11 mouse cellular contexts compared by ENCODE assay signal in genomic region chr15:97271985-97272697, GRCm38 (mm10). TPM values are rescaled to one million over a fixed set of nuclear protein-coding genes. Genes with fewer than 3 reads are reported as not detected.
DNase-seq lines count a peak whose midpoint lies in the region; ATAC-seq and TF ChIP-seq lines count a peak whose summit lies in the region.
"Had no signal": no experiment of that assay in that cellular context is flagged by ENCODE, and none has a peak within 500 bp of the region (broad histone marks: within the 10 kb centered on the region; RNA-seq: fewer than 3 reads in every experiment).

No protein-coding gene starts in this region.

- H3K27ac ChIP-seq in hindbrain, embryonic 14.5 days = no peak overlapping the region
- no peak overlapping the region for H3K27ac ChIP-seq in hindbrain, embryonic 11.5 days (ENCODE audit: low read depth, low read length)
- no peak overlapping the region for H3K27ac ChIP-seq in lung, embryonic 16.5 days (ENCODE audit: low read length)
- no peak overlapping the region for H3K27ac ChIP-seq in hindbrain, postnatal 0 days
- H3K27ac ChIP-seq: embryonic facial prominence, embryonic 13.5 days; layer of hippocampus, adult 2 months had no signal

- no peak for DNase-seq in hindbrain, embryonic 14.5 days (ENCODE audit: low spot score)
- no peak for DNase-seq in hindbrain, embryonic 11.5 days (ENCODE audit: low spot score)
- no peak for DNase-seq in lung, adult 18-20 months
- peak; percentile 59 for DNase-seq in hindbrain, postnatal 0 days (ENCODE audit: low spot score)
- peak; percentile 25 for DNase-seq in skeletal muscle tissue, adult 2 months (ENCODE audit: low read depth, low spot score)
- DNase-seq in urinary bladder, postnatal 36 days (ENCODE audit: low spot score in 2 of 2) = no peak
- DNase-seq: cerebellum, postnatal 10 days; retina, postnatal 1 day had no signal

- H3K27me3 ChIP-seq in hindbrain, embryonic 14.5 days (ENCODE audit: control insufficient read depth, insufficient read depth, low read length) = no peaks in the 10 kb centered on the region
- no peaks in the 10 kb centered on the region for H3K27me3 ChIP-seq in hindbrain, embryonic 11.5 days (ENCODE audit: control insufficient read depth, insufficient read depth, low read length)
- no peaks in the 10 kb centered on the region for H3K27me3 ChIP-seq in lung, embryonic 16.5 days (ENCODE audit: control insufficient read depth, insufficient read depth, low read depth, low read length)
- no peaks in the 10 kb centered on the region for H3K27me3 ChIP-seq in hindbrain, postnatal 0 days (ENCODE audit: insufficient read depth, low read length)
- H3K27me3 ChIP-seq: embryonic facial prominence, embryonic 13.5 days had no signal

- WGBS in hindbrain, embryonic 14.5 days = 43% methylated on average over 7 of the region's 7 CpGs
- 47% methylated on average over 7 of the region's 7 CpGs for WGBS in hindbrain, embryonic 11.5 days
- 34% methylated on average over 7 of the region's 7 CpGs for WGBS in lung, embryonic 16.5 days
- 38% methylated on average over 7 of the region's 7 CpGs for whole genome bisulfite sequencing in hindbrain, postnatal 0 days

- peak; percentile 34; the same call in 1 of the 2 replicates for ATAC-seq in hindbrain, embryonic 14.5 days (ENCODE audit: low FRiP score)
- no peak for ATAC-seq in hindbrain, embryonic 11.5 days (ENCODE audit: low FRiP score)
- peak; percentile 80 for ATAC-seq in lung, embryonic 16.5 days (ENCODE audit: low read depth)
- ATAC-seq in hindbrain, postnatal 0 days = peak; percentile 91

- no peaks in the 10 kb centered on the region for H3K36me3 ChIP-seq in hindbrain, embryonic 14.5 days (replicated peaks; ENCODE audit: control insufficient read depth, insufficient read depth)
- H3K36me3 ChIP-seq in hindbrain, embryonic 11.5 days (ENCODE audit: control insufficient read depth, insufficient read depth, low read length) = no peaks in the 10 kb centered on the region
- no peaks in the 10 kb centered on the region for H3K36me3 ChIP-seq in lung, embryonic 16.5 days (ENCODE audit: control insufficient read depth, insufficient read depth, low read length)
- no peaks in the 10 kb centered on the region for H3K36me3 ChIP-seq in hindbrain, postnatal 0 days (ENCODE audit: insufficient read depth, low read length)
- H3K36me3 ChIP-seq: embryonic facial prominence, embryonic 13.5 days had no signal

- H3K4me2 ChIP-seq in hindbrain, embryonic 14.5 days (replicated peaks) = no peak overlapping the region
- no peak overlapping the region for H3K4me2 ChIP-seq in hindbrain, embryonic 11.5 days (replicated peaks; ENCODE audit: low read depth, low read length)
- no peak overlapping the region for H3K4me2 ChIP-seq in lung, embryonic 16.5 days (ENCODE audit: low read depth, low read length)
- no peak overlapping the region for H3K4me2 ChIP-seq in hindbrain, postnatal 0 days (ENCODE audit: low read depth, low read length)
- H3K4me2 ChIP-seq: embryonic facial prominence, embryonic 13.5 days had no signal

- no peak overlapping the region for H3K4me3 ChIP-seq in hindbrain, embryonic 14.5 days (replicated peaks; ENCODE audit: low read length)
- H3K4me3 ChIP-seq in hindbrain, embryonic 11.5 days (ENCODE audit: low read depth, low read length) = no peak overlapping the region
- H3K4me3 ChIP-seq in lung, embryonic 16.5 days (ENCODE audit: low read length) = no peak overlapping the region
- H3K4me3 ChIP-seq in hindbrain, postnatal 0 days (ENCODE audit: low read length) = no peak overlapping the region
- H3K4me3 ChIP-seq: embryonic facial prominence, embryonic 13.5 days; layer of hippocampus, adult 2 months had no signal

- no peak overlapping the region for H3K9ac ChIP-seq in hindbrain, embryonic 14.5 days
- H3K9ac ChIP-seq in hindbrain, embryonic 11.5 days (ENCODE audit: low read depth, low read length) = no peak overlapping the region
- no peak overlapping the region for H3K9ac ChIP-seq in lung, embryonic 16.5 days (ENCODE audit: low read length)
- no peak overlapping the region for H3K9ac ChIP-seq in hindbrain, postnatal 0 days (replicated peaks; ENCODE audit: low read length)
- H3K9ac ChIP-seq: embryonic facial prominence, embryonic 13.5 days had no signal

- no peaks in the 10 kb centered on the region for H3K9me3 ChIP-seq in hindbrain, embryonic 14.5 days (ENCODE audit: control insufficient read depth, low read length)
- H3K9me3 ChIP-seq in hindbrain, embryonic 11.5 days (ENCODE audit: control insufficient read depth, low read length) = no peaks in the 10 kb centered on the region
- H3K9me3 ChIP-seq in lung, embryonic 16.5 days (ENCODE audit: control insufficient read depth, low read length) = no peaks in the 10 kb centered on the region
- no peaks in the 10 kb centered on the region for H3K9me3 ChIP-seq in hindbrain, postnatal 0 days (ENCODE audit: low read length)
- H3K9me3 ChIP-seq: embryonic facial prominence, embryonic 13.5 days had no signal

- peaks cover 17% of the 10 kb centered on the region for H3K4me1 ChIP-seq in hindbrain, embryonic 14.5 days (replicated peaks; ENCODE audit: control insufficient read depth, insufficient read depth, low read length)
- no peaks in the 10 kb centered on the region for H3K4me1 ChIP-seq in hindbrain, embryonic 11.5 days (replicated peaks; ENCODE audit: control insufficient read depth, insufficient read depth, low read length)
- H3K4me1 ChIP-seq in lung, embryonic 16.5 days (replicated peaks; ENCODE audit: control insufficient read depth, insufficient read depth, low read length) = peaks cover 14% of the 10 kb centered on the region; the same call in 1 of the 2 replicates
- peaks cover 9% of the 10 kb centered on the region for H3K4me1 ChIP-seq in hindbrain, postnatal 0 days (ENCODE audit: insufficient read depth, low read length)

- no peak for TF ChIP-seq CTCF in hindbrain, postnatal 0 days (IDR thresholded peaks at IDR 0.05; ENCODE audit: low read depth)

RNA-seq across cellular contexts. Expression of gene Amigo2, which starts 25.1 kb away (rescaled TPM):
- polyA plus RNA-seq in hindbrain, embryonic 14.5 days (2014; fragmentation: Nextera tagmentation; extraction: Ambion mirVana) = 11.5 and 12.2 TPM in 2 replicates
- 6.0 and 9.3 TPM in 2 replicates for polyA plus RNA-seq in hindbrain, embryonic 11.5 days (2014; fragmentation: Nextera tagmentation; extraction: Ambion mirVana)
- polyA plus RNA-seq in lung, embryonic 16.5 days (2015; fragmentation: Nextera tagmentation; extraction: Ambion mirVana) = 4.6 and 5.2 TPM in 2 replicates
- 13.2 and 15.5 TPM in 2 replicates for total RNA-seq in hindbrain, postnatal 0 days (2014; rRNA removed)
- 10.4 and 10.5 TPM in 2 replicates for polyA plus RNA-seq in hindbrain, postnatal 0 days (2015; fragmentation: Nextera tagmentation; extraction: Ambion mirVana)

RNA-seq across cellular contexts. Expression of gene Pced1b, which starts 25.2 kb away (rescaled TPM):
- polyA plus RNA-seq in hindbrain, embryonic 14.5 days (2014; fragmentation: Nextera tagmentation; extraction: Ambion mirVana) = 4.7 and 5.8 TPM in 2 replicates
- 3.2 and 3.4 TPM in 2 replicates for polyA plus RNA-seq in hindbrain, embryonic 11.5 days (2014; fragmentation: Nextera tagmentation; extraction: Ambion mirVana)
- polyA plus RNA-seq in lung, embryonic 16.5 days (2015; fragmentation: Nextera tagmentation; extraction: Ambion mirVana) = 6.0 and 6.1 TPM in 2 replicates
- total RNA-seq in hindbrain, postnatal 0 days (2014; rRNA removed) = 2.7 and 6.7 TPM in 2 replicates
- polyA plus RNA-seq in hindbrain, postnatal 0 days (2015; fragmentation: Nextera tagmentation; extraction: Ambion mirVana) = 4.7 and 5.0 TPM in 2 replicates

Comparison
In these comparisons a context has a peak if more than half of its experiments do, and no peak if none do; other contexts are left out.
1. DNase-seq: peak in hindbrain, postnatal 0 days (single experiment) and skeletal muscle tissue, adult 2 months (single experiment); none in hindbrain, embryonic 14.5 days (single experiment), hindbrain, embryonic 11.5 days (single experiment), lung, adult 18-20 months (0 of 2) and urinary bladder, postnatal 36 days (0 of 2).